Mouse (Mus musculus): ENCODE data around the gene Bax. TPM values are rescaled to one million over a fixed set of nuclear protein-coding genes. Genes with fewer than 3 reads are reported as not detected.

Bax gene
- polyA plus RNA-seq, 1 experiment from 2014 or later, result 120 TPM

- Histone ChIP-seq H3K4me2 (ENCODE audit: low read depth, low read length) (peak within 1 kb of the TSS; percentile 39), H3K27ac (replicated peaks; ENCODE audit: low read depth, low read length) (no peak within 1 kb of the TSS), H3K9me3 (ENCODE audit: control insufficient read depth, low read length) (no peaks in the 10 kb centered on the region), H3K4me3 (ENCODE audit: low read depth, low read length) (no peak within 1 kb of the TSS), H3K36me3 (ENCODE audit: control insufficient read depth, insufficient read depth, low read length) (peaks cover 29% of the 10 kb centered on the region; the same call in 1 of the 2 replicates), H3K9ac (ENCODE audit: low read depth, low read length) (peak within 1 kb of the TSS; percentile 48; the same call in 1 of the 2 replicates), H3K4me1 (ENCODE audit: control insufficient read depth, insufficient read depth, low read length) (peaks cover 31% of the 10 kb centered on the region), H3K27me3 (replicated peaks; ENCODE audit: control insufficient read depth, insufficient read depth, low read length) (no peaks in the 10 kb centered on the region)
- DNase-seq (ENCODE audit: low spot score) (peak; percentile 87), ATAC-seq (ENCODE audit: low read depth) (peak; percentile 34; the same call in 1 of the 2 replicates)
- WGBS, result 7% methylated on average over 16 of the region's 19 CpGs
Observed at GRCm38 (mm10) chr7:45437521-45438276, 29.0 kb downstream of the Bax start, which contains the start of gene Ruvbl2. TSS of gene Ruvbl2 (minus strand) at chr7:45438096.

- Histone ChIP-seq H3K9ac (ENCODE audit: low read depth, low read length) (no peak overlapping the region), H3K27me3 (replicated peaks; ENCODE audit: control insufficient read depth, insufficient read depth, low read length) (no peaks in the 10 kb centered on the region), H3K4me1 (ENCODE audit: control insufficient read depth, insufficient read depth, low read length) (peaks cover 31% of the 10 kb centered on the region), H3K36me3 (ENCODE audit: control insufficient read depth, insufficient read depth, low read length) (peaks cover 27% of the 10 kb centered on the region), H3K27ac (replicated peaks; ENCODE audit: low read depth, low read length) (no peak overlapping the region), H3K9me3 (ENCODE audit: control insufficient read depth, low read length) (no peaks in the 10 kb centered on the region), H3K4me3 (ENCODE audit: low read depth, low read length) (no peak overlapping the region), H3K4me2 (ENCODE audit: low read depth, low read length) (peak overlapping the region; percentile 39)
- DNase-seq (ENCODE audit: low spot score) (no peak), ATAC-seq (ENCODE audit: low read depth) (no peak)
- 33% methylated on average over 6 of the region's 6 CpGs for WGBS
Observed at GRCm38 (mm10) chr7:45437046-45437445, 29.7 kb downstream of the Bax start.

GRCm38 (mm10) chr7:45436444-45436843 is 30.3 kb downstream of the Bax start:
- H3K9ac ChIP-seq (ENCODE audit: low read depth, low read length), result peak overlapping the region; percentile 87; the same call in 1 of the 2 replicates
- no peak for ATAC-seq (ENCODE audit: low read depth)
- WGBS, result 85% methylated on average over 5 of the region's 5 CpGs

GRCm38 (mm10) chr7:45435038-45435437 is 31.7 kb downstream of the Bax start:
- peak overlapping the region; percentile 77 for H3K27ac ChIP-seq (replicated peaks; ENCODE audit: low read depth, low read length)

More at GRCm38 (mm10) chr7:45436444-45436843, 30.3 kb downstream of the Bax start:
- no peaks in the 10 kb centered on the region for H3K9me3 ChIP-seq (ENCODE audit: control insufficient read depth, low read length)
- H3K4me3 ChIP-seq (ENCODE audit: low read depth, low read length), result no peak overlapping the region; the same call in 1 of the 2 replicates
- H3K27ac ChIP-seq (replicated peaks; ENCODE audit: low read depth, low read length), result no peak overlapping the region
- no peak for DNase-seq (ENCODE audit: low spot score)
- peaks cover 26% of the 10 kb centered on the region for H3K36me3 ChIP-seq (ENCODE audit: control insufficient read depth, insufficient read depth, low read length)
- H3K27me3 ChIP-seq (replicated peaks; ENCODE audit: control insufficient read depth, insufficient read depth, low read length), result no peaks in the 10 kb centered on the region
- H3K4me2 ChIP-seq (ENCODE audit: low read depth, low read length), result peak overlapping the region; percentile 81
- peaks cover 31% of the 10 kb centered on the region for H3K4me1 ChIP-seq (ENCODE audit: control insufficient read depth, insufficient read depth, low read length)

GRCm38 (mm10) chr7:45434203-45435015 is 32.3 kb downstream of the Bax start, which contains the start of gene Gys1:
TSS of gene Gys1 (plus strand) at chr7:45434844.
- H3K27me3 ChIP-seq (replicated peaks; ENCODE audit: control insufficient read depth, insufficient read depth, low read length), result no peaks in the 10 kb centered on the region
- H3K9ac ChIP-seq (ENCODE audit: low read depth, low read length), result peak within 1 kb of the TSS; percentile 87
- WGBS, result under 1% methylated on average over 39 of the region's 45 CpGs
- ATAC-seq (ENCODE audit: low read depth), result peak; percentile 96
- H3K9me3 ChIP-seq (ENCODE audit: control insufficient read depth, low read length), result no peaks in the 10 kb centered on the region
- H3K4me2 ChIP-seq (ENCODE audit: low read depth, low read length), result peak within 1 kb of the TSS; percentile 81
- DNase-seq (ENCODE audit: low spot score), result peak; percentile 99
- H3K27ac ChIP-seq (replicated peaks; ENCODE audit: low read depth, low read length), result peak within 1 kb of the TSS; percentile 90
- peaks cover 31% of the 10 kb centered on the region for H3K4me1 ChIP-seq (ENCODE audit: control insufficient read depth, insufficient read depth, low read length)
- peaks cover 27% of the 10 kb centered on the region for H3K36me3 ChIP-seq (ENCODE audit: control insufficient read depth, insufficient read depth, low read length)
- H3K4me3 ChIP-seq (ENCODE audit: low read depth, low read length), result peak within 1 kb of the TSS; percentile 67

More at GRCm38 (mm10) chr7:45435038-45435437, 31.7 kb downstream of the Bax start:
- H3K9ac ChIP-seq (ENCODE audit: low read depth, low read length), result peak overlapping the region; percentile 87
- H3K4me1 ChIP-seq (ENCODE audit: control insufficient read depth, insufficient read depth, low read length), result peaks cover 31% of the 10 kb centered on the region
- peak overlapping the region; percentile 81 for H3K4me2 ChIP-seq (ENCODE audit: low read depth, low read length)
- H3K27me3 ChIP-seq (replicated peaks; ENCODE audit: control insufficient read depth, insufficient read depth, low read length), result no peaks in the 10 kb centered on the region
- H3K9me3 ChIP-seq (ENCODE audit: control insufficient read depth, low read length), result no peaks in the 10 kb centered on the region
- under 1% methylated on average over 16 of the region's 16 CpGs for WGBS
- no peak for DNase-seq (ENCODE audit: low spot score)
- H3K36me3 ChIP-seq (ENCODE audit: control insufficient read depth, insufficient read depth, low read length), result peaks cover 28% of the 10 kb centered on the region
- H3K4me3 ChIP-seq (ENCODE audit: low read depth, low read length), result peak overlapping the region; percentile 67
- ATAC-seq (ENCODE audit: low read depth), result no peak; the same call in 1 of the 2 replicates

- Histone ChIP-seq H3K36me3 (ENCODE audit: control insufficient read depth, insufficient read depth, low read length) (peaks cover 32% of the 10 kb centered on the region), H3K4me3 (ENCODE audit: low read depth, low read length) (peak overlapping the region; percentile 67)
- 2% methylated on average over 7 of the region's 7 CpGs for WGBS
Observed at GRCm38 (mm10) chr7:45433835-45434202, 32.9 kb downstream of the Bax start.

GRCm38 (mm10) chr7:45426556-45426955 is 40.1 kb downstream of the Bax start:
- WGBS, result 95% methylated on average over 8 of the region's 8 CpGs
- Histone ChIP-seq H3K4me2 (ENCODE audit: low read depth, low read length) (no peak overlapping the region), H3K36me3 (ENCODE audit: control insufficient read depth, insufficient read depth, low read length) (peaks cover 95% of the 10 kb centered on the region), H3K27me3 (replicated peaks; ENCODE audit: control insufficient read depth, insufficient read depth, low read length) (no peaks in the 10 kb centered on the region), H3K4me3 (ENCODE audit: low read depth, low read length) (no peak overlapping the region), H3K9ac (ENCODE audit: low read depth, low read length) (no peak overlapping the region), H3K27ac (replicated peaks; ENCODE audit: low read depth, low read length) (no peak overlapping the region), H3K9me3 (ENCODE audit: control insufficient read depth, low read length) (no peaks in the 10 kb centered on the region), H3K4me1 (ENCODE audit: control insufficient read depth, insufficient read depth, low read length) (no peaks in the 10 kb centered on the region)
- DNase-seq (ENCODE audit: low spot score) (no peak), ATAC-seq (ENCODE audit: low read depth) (no peak)

More at GRCm38 (mm10) chr7:45433835-45434202, 32.9 kb downstream of the Bax start:
- H3K4me2 ChIP-seq (ENCODE audit: low read depth, low read length), result peak overlapping the region; percentile 80
- H3K4me1 ChIP-seq (ENCODE audit: control insufficient read depth, insufficient read depth, low read length), result peaks cover 31% of the 10 kb centered on the region
- ATAC-seq (ENCODE audit: low read depth) (no peak), DNase-seq (ENCODE audit: low spot score) (no peak)
- H3K9me3 ChIP-seq (ENCODE audit: control insufficient read depth, low read length), result no peaks in the 10 kb centered on the region
- no peaks in the 10 kb centered on the region for H3K27me3 ChIP-seq (replicated peaks; ENCODE audit: control insufficient read depth, insufficient read depth, low read length)
- peak overlapping the region; percentile 90 for H3K27ac ChIP-seq (replicated peaks; ENCODE audit: low read depth, low read length)
- peak overlapping the region; percentile 75 for H3K9ac ChIP-seq (ENCODE audit: low read depth, low read length)

GRCm38 (mm10) chr7:45421194-45421593 is 45.5 kb downstream of the Bax start:
- H3K27me3 ChIP-seq (replicated peaks; ENCODE audit: control insufficient read depth, insufficient read depth, low read length), result peaks cover 28% of the 10 kb centered on the region
- 91% methylated on average over 12 of the region's 14 CpGs for WGBS
- H3K9ac ChIP-seq (ENCODE audit: low read depth, low read length), result no peak overlapping the region
- H3K9me3 ChIP-seq (ENCODE audit: control insufficient read depth, low read length), result no peaks in the 10 kb centered on the region
- no peak overlapping the region for H3K27ac ChIP-seq (replicated peaks; ENCODE audit: low read depth, low read length)
- H3K36me3 ChIP-seq (ENCODE audit: control insufficient read depth, insufficient read depth, low read length), result peaks cover 54% of the 10 kb centered on the region
- H3K4me2 ChIP-seq (ENCODE audit: low read depth, low read length), result no peak overlapping the region
- H3K4me1 ChIP-seq (ENCODE audit: control insufficient read depth, insufficient read depth, low read length), result peaks cover 9% of the 10 kb centered on the region; the same call in 1 of the 2 replicates
- no peak for ATAC-seq (ENCODE audit: low read depth)
- DNase-seq (ENCODE audit: low spot score), result no peak
- H3K4me3 ChIP-seq (ENCODE audit: low read depth, low read length), result no peak overlapping the region
